Mouse (Mus musculus) left cerebral cortex, adult 9 months (tissue): ENCODE results near the gene Tmem14c.
"Not testable (repeated sequence)": the region's sequence is repeated elsewhere in the genome, so short reads cannot be mapped to it uniquely, and the experiment has no call there.

Experiments
- DNase-seq, 2 experiments: peaks; one replicate each; pipeline ENCODE4 v3.0.0; 2022; ENCODE audit warnings: low spot score in 2 of 2

Tmem14c gene

DNA sequence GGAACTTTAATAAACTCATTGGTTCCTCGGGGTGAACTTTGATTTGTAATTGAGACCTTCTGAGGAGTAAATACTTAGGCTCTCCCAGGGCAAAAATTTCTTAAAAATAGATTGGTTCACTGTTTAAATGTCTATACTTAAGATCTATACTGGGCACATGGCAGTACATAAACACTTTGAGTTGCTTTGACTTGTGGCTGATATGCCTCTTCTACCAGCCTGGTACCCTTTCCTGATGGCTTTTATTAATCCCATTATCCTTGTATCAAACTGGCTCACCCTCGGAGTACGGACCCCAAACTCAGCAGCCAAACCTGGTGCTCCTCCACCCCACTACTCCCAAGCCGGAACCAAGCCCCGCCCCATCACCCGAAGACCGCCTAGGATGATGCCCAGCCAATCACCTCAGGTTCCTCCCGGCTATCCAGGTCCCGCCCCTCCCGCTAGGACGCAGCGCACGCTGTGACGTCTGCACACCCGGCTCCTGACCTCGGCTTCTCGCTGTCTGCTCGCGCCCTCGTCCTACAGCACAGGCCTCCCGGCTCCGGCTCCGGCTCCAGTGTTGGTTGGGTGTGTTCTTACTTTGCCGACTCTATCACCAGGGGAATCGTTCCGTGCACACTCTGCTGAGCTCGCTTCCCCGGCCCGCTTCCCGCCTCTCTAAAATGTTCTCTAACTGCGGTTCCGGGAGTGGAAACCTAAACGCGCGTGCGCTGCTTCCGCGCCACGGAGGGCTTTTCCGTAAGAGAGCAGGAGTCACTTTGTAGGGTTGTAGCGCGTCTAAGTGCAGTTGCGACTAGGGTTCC lies at the start of gene Tmem14c:
TSS of gene Tmem14c (plus strand) at position 464 of the 806 bp plus-strand sequence.
- peak; percentile 81 to 90 for DNase-seq

DNA sequence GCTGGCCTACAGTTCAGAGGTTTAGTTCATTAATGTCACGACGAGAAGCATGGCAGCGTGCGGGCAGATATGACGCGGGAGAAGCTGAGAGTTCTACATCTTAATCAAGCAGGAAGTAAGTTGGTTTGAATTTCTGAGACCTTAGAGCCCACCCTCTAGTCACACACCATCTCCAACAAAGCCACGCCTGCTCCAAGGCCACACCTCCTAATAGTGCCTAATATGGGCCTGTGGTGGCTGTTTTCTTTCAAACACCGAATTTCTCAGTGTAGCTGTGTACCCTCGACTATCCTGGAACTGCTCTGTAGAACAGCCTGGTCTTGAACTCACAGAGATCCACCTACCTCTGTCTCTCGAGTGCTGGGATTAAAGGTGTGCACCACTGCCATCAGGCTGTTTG lies 48.5 kb upstream of the Tmem14c start:
- DNase-seq = no peak

DNA sequence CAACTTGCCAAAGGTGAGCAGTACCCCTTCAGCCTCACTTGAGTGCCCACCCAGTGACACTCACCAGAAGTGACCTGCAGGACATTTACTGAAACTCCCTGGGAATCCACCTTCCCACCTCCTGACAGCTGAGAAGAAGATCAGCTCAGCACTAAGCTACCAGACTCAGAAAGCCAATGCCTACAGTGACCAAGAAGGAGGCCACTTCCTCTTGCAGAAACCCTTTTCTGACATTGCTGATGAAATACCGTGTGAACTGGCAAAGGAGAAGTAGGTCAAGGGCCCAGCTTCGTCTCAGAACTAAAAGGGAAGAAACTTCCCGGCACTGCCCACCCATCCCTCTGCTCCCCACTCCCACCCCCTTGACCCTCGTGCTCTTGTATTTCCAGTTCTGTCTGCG lies 47.5 kb upstream of the Tmem14c start:
- no peak for DNase-seq

DNA sequence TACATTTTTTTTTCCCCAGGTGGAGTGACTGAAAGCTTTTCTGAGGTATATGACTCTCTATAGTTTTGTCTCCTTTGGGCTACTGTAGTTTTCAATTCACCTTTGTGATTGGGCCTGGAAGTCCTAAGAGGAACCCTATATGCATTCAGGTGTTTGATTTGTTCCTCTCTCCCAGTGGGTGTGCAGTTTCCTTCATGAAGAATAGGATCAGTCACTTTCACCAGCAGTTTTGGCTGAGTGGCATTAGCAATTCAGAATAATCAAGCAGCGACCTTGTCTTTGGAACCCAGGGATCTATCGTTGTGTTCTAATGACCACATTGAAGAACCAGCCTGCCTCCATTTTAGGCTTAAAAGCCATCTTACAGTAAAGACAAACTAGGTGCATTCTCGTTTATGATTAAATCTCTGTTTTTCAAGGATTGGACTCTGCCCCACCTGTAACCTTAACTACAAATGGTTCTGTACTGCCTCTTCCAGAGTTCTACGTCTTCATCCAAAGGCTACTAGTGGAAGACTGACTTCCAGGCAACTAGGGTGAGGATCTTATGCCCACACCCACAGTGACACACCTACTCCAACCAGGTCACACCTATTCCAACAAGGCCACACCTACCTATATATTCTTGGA lies 46.2 kb upstream of the Tmem14c start:
- no peak for DNase-seq

DNA sequence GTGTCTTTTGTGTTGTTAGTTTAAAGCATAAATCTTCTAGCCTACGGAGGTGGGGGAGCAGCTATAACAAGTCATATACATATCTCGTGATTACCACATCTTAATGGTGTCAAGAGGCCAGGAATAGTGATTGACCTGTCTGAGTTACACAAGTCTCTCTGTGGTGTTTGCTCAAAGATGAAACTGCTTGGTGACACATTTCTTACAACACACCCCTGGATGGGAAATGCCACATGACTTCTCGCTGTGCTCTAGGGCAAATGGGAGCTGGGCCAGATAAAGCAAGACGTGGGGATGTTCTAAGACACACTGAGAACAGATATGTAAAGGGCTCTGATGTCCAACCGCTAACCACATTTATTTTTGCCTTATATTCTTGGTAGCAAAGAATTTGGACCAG lies 44.8 kb upstream of the Tmem14c start:
- no peak for DNase-seq

DNA sequence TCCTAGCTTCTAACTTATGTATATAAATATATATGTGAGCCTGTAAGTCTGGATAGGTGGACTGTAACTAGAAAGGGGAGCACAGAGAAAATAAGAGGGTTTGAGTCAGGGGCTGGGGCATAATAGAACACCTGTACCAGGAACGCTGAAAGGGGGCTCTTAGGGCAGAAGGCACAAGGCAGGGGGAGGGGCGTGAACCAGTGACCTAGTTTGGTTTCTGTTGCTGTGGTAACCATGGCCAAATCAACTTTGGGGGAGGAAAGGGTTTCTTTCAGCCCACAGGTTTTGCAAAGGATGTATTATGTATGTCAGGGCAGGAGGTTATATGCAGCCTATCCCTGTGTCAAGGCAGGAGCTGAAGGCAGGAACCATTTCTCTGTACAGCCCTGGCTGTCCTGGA lies 44.3 kb upstream of the Tmem14c start:
- no peak for DNase-seq

DNA sequence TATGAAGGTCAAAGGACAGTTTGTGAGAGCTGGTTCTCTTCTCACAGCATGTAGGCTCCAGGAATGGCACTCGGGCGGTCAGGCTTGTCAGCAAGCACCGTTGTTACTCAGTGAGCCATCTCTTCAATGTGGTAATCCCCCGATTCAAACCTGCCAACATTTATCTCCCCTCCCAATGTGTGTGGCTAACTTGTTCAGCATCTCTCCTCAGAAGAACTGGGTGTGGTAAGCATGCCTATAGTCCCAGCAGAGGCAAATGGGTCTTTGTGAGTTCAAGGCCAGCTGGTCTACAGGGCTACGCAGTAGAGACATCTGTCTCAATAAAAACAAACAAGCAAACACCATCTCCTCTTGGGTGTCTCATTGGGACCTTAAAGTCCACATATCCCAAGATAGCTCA lies 43.1 kb upstream of the Tmem14c start:
- DNase-seq = no peak

DNA sequence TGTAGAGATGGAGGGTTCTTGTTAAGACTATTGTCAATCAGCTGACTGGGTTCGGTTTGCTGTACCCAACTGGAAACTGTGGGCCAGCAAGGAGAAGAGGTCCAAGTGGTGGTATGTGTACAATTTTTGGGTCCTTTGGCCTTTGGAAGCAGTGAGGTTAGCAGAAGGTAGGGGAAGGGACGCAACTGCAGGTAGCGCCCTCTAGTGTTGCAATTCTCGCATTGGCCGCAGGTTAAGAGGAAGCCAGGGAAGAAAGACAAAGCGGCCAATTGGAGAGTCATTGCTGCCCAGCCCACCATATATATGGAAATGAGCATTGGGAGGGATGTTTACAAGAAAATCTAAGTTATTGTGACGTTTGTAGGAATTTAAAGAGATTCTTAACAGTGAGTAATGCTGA lies 38.5 kb upstream of the Tmem14c start:
- DNase-seq = peak in 1 of 2 experiments; percentile 42

DNA sequence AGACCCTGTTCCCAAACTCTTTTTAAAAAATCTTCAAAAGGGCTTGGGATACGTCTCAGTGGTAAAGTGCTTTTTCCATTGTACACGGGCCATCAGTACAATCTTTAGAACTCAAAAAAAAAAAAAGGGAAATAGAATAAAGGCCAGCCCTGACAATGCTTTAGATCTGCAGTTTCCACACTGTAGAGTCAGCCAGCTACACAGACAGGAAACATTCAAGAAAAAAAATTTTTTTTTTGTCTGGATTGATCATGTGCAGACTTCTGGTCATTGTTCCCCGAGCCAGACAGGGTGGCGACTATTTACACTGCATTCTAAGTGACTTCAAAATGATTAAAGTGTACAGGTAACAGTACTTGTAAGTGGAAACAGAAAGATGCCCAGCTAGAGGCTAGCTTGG lies 37.4 kb upstream of the Tmem14c start:
- DNase-seq = no peak

DNA sequence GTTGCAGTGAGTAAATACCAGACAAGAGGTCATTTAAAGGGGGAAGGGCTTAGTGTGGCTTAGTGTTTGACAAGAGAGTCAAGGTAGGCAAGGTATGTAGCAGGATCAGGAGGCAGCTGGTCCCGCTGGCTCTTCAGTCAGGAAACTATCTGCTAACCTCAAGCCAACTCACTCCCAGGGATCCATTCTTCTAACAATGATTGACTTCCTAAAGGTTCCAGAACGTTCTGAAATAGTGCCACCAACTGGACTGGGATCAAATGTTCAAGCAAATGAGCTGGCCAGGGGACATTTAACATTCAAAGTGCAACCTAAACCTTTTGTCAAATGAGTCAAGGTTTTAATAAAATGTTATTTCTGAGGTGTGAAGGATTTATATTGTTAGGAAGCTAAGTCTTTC lies 36.8 kb upstream of the Tmem14c start:
- DNase-seq = no peak

DNA sequence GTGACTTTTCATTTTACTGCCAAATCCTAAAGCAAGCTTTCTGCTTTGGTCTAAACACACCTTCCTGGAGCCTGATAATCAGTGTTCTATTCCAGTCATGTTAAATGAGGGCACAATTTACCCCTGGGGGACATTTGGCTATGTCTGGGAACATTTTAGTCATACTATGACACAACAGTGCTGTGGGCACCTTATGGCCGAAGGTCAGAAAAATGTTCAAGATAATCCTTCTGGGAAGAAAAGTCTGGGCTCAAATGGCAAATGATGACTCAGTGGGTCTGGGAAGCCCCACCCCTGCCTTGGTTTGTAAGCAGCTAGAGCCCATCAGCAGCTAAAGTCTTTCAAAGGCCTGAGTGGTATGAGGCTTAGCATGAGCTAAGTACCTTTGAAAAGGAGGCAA lies 33.3 kb upstream of the Tmem14c start:
- no peak for DNase-seq

DNA sequence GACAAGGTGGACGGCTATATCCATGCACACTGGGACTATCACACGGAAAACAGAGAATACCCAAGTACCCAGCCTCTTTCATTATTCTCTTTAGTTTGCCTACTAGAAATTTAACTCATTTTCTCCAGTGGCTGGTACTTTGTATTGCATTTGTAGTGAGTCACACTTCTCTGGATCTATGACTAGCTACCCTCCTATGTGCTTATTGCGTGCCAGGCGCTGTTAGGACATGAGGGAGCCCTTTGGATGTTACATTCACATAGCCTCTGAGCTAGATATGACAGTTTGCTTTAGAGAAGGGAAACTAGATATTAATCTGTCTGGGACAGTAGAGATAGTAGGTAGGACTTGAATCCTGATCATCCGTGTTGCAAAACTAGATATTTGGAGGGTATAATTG lies 30.0 kb upstream of the Tmem14c start:
- no peak for DNase-seq

DNA sequence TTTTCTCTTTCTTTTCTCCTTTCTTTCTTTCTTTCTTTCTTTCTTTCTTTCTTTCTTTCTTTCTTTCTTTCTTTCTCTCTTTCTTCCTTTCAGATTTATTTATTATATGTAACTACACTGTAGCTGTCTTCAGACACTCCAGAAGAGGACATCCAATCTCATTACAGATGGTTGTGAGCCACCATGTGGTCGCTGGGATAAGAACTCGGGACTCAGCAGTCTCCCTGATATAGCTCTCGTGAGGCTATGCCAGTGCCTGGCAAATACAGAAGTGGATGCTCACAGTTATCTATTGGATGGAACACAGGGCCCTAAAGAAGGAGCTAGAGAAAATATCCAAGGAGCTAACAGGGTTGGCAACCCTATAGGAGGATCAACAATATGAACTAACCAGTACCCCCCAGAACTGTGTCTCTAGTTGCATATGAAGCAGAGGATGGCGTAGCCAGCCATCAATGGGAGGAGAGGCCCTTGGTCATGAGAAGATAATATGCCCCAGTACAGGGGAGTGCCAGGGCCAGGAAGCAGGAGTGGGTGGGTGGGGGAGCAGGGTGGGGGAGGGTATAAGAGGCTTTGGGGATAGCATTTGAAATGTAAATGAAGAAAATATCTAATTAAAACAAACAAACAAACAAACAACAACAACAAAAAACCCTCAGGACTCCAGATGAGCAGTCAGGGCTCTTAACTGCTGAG lies 28.3 kb upstream of the Tmem14c start:
- DNase-seq = not testable (repeated sequence)

DNA sequence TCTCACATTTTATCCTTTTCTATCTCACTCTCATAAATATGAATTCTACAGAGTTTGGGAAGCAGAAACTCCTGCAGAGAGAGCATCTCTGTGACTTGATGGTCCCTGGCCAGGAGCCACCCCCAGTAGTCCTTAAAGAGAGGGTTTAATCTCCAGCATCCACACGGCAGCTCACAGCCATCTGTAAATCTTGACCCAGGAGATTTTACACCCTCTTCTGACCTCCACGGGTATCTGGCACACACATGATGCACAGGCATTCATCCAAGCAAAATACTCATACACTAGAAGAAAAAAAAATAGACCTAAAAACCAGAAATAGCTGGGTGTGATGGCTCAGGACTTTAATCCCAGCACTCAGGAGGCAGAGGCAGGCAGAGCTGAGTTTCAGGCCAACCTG lies 27.7 kb upstream of the Tmem14c start:
- DNase-seq = no peak

DNA sequence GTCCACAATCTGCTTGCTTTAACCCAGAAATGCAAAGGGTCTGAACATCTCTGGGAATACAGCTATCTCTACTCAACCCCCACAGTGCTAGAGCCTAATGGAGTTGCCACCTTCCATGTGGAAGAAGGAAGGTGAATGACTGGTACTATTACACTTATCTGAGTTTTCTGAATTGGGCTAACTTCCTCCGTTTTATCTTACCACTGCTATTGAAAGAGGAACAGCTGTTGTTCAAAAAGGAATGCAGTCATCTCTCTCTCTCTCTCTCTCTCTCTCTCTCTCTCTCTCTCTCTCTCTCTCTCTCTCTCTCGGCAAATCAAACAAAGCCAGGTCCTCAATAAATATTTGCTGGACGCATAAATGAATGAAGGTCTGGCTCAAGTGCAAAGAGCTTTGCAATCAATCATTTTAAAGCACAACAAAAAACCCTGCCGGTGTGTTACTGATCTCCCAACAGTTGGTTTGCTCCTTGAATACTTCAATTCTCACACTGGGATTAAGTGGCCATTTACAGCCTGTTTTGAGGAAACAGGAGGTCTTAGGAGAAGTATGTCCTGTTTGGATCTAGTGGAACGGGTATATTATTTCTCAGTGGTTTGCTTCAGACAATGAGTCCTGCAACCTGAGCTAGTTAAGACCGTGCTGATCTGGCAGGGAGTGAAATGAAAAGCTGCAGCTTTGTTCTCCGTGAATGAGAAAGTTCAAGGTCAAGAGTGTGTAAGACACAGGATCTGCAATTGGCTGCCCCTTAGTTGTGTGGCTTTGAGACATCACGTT lies 21.4 kb upstream of the Tmem14c start:
- no peak for DNase-seq

DNA sequence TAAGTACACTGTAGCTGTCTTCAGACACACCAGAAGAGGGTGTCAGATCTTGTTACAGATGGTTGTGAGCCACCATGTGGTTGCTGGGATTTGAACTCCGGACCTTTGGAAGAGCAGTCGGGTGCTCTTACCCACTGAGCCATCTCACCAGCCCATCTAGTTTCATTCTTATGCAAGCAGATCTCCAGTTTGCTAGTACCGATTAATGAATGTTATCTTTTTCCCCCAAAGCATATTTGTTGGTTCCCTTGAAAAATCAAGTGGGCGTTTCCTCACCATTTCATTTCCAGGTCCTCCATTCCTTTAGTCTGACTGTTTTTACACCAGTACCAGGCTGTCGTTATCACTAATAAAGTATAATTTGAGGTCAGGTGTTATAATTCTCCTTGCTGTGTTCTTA lies 17.6 kb upstream of the Tmem14c start:
- not testable (repeated sequence) for DNase-seq

DNA sequence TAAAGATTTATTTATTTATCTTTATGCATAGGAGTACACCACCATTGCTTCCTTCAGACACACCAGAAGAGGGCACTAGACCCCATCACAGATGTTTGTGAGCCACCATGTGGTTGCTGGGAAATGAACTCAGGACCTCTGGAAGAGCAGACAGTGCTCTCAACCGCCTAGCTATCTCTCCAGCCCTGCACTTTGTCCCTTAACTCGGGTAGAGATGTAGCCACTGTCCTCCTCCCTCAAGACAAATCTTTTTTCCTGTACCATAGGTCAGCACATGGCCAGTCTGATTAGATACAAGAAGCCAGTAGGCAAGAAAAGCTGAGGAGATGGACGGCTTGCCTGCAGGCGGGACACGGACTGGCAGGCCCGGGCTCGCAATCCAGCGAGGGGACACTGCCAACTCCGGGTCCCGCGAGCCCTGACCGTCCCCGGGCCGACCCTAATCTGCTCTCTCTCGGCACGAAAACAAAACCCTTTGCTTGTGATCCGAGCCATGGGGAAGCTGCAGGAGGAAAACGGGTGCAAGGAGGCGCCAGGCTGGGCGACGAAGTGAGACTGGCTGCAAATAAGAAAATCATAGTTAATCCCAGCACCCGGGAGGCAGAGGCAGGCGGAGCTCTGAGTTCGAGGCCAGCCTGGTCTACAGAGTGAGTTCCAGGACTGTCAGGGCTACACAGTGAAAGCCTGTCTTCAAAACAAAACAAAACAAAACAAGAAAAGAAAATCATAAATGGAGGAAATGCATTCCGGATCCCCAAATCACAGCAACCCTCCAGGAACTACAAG lies 15.8 kb upstream of the Tmem14c start:
- peak in 1 of 2 experiments; percentile 34 for DNase-seq

DNA sequence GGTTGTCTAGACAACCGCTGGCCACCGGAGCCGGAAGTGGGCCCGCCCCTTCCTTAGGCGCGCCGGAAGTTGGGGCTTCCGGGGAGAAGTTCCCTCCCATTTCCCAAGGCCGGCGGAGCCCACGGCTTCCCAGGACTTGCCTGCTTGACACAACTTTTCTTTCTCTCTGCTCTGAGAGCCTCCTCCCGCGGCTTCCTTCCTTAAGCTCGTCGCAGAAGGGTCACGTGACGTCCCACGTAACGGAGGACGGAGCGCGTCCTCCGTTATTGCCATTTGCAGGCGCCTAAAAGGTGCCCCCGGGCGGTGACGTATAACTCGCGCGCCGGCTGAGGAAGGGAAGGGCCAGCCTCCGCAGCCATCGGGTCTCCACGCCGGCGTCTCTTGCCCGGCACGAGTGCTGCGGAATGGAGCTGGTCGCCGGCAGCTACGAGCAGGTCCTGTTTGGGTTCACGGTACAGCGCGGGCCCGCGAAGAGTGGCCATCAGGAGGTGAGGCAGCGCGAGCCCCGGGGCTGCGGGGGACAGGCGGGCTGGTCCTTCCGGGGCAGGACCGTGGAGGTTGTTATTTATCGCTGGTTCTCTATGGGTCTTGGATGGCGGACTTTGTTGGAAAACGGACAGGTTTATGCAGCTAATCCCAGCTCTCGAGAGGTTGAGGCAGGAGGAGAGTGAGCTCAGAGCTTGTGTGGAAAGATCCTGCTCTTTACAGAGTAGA lies 15.0 kb upstream of the Tmem14c start, which contains the start of gene Pak1ip1:
TSS of gene Pak1ip1 (plus strand) at position 98 of the 714 bp plus-strand sequence.
- peak; percentile 83 to 92 for DNase-seq

DNA sequence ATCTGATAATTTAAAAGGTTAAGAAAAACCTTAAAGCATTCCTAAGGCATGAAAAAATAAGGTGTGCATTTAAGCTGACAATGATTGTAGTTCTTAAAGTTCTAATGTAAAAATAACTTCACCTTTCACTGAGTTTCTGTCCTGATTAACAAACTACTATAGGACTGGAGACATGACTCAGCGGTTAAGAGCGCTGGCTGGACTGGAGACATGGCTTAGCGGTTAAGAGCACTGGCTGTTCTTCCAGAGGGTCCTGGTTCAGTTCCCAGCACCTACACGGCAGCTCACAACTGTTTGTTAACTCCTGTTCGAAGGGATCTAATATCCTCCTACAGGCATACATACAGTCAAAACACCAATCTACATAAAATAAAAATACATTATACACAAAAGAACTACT lies 14.1 kb upstream of the Tmem14c start:
- DNase-seq = no peak

DNA sequence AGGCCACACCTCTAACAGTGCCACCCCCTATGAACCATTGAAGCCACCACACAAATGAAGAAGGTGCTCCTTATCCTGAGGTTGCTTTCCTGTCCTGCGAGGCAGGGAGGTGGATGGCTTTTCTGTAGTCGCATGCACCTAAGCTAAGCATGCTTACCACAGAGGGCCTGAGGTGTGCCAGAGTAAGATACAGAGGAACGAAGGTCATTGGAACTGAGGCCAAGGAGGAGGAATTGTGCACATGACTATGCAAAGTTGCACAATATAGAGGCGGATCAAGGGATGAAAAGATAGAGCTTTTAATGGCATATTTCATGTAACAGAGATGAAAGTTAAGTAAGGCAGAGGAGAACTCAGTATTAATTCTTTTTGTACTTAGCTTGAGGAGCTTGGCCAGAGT lies 9.8 kb upstream of the Tmem14c start:
- no peak for DNase-seq

DNA sequence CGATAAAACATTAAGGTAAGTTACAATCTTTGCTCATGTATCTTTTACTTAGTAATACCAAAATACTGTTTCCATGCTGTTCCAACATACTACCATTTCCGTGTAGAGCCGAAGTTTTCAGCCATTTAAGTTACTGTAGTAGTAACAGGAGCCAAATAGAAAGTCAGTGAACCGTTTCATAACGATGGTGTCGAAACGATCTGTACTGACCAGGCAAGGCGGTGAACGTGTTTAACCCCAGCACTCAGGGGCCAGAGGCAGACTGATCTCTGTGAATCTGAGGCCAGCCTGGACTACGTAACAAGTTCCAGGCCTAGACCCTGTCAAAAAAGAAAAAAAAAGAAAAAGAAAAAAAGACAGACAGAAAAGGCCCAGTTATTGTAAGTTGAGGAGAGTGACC lies 7.8 kb upstream of the Tmem14c start:
- no peak for DNase-seq
